Mouse (Mus musculus) heart, postnatal 4 days (tissue): ENCODE data around the gene Tmem110. TPM values are rescaled to one million over a fixed set of nuclear protein-coding genes. Genes with fewer than 3 reads are reported as not detected.

ENCODE experiments used
- DNase-seq: peaks from one replicate; pipeline ENCODE4 v3.0.0; 2021
- total RNA-seq, 2 experiments: library from RNA; stranded (reverse); gene quantifications; 2 replicates each; pipeline ENCODE4 v1.2.3; 2021

The Tmem110 gene
- total RNA-seq, 2 experiments from 2014 or later = 14.4 to 14.7 TPM

GRCm38 (mm10) chr14:30904307-30904706 lies 78.9 kb downstream of the Tmem110 start:
- no peak for DNase-seq

GRCm38 (mm10) chr14:30906001-30906400 lies 80.6 kb downstream of the Tmem110 start:
- DNase-seq = no peak

GRCm38 (mm10) chr14:30907814-30908265 lies 82.5 kb downstream of the Tmem110 start:
- no peak for DNase-seq

GRCm38 (mm10) chr14:30911141-30911540 lies 85.8 kb downstream of the Tmem110 start:
- no peak for DNase-seq

- no peak for DNase-seq
These were observed 87.3 kb downstream of the Tmem110 start for GRCm38 (mm10) chr14:30912641-30913040.

GRCm38 (mm10) chr14:30913404-30913803 lies 88.0 kb downstream of the Tmem110 start:
- peak; percentile 35 for DNase-seq

GRCm38 (mm10) chr14:30916516-30916915 lies 91.1 kb downstream of the Tmem110 start:
- no peak for DNase-seq

GRCm38 (mm10) chr14:30922053-30922670 lies 96.8 kb downstream of the Tmem110 start:
- DNase-seq = no peak

- no peak for DNase-seq
These were observed 98.2 kb downstream of the Tmem110 start, which contains the start of gene Itih3 for GRCm38 (mm10) chr14:30923375-30924105. Gene Itih3 (minus strand): TSS chr14:30923760.

GRCm38 (mm10) chr14:30925492-30925891 lies 100.1 kb downstream of the Tmem110 start:
- no peak for DNase-seq

Other genes starting within 250 kb of the Tmem110 start
- gene Prkcd, start 199.4 kb upstream of the Tmem110 start, total RNA-seq = 10 to 100 TPM; 28.6 to 30.9 TPM
- 10 to 100 TPM in 1 of 2 experiments, 1 to 10 TPM in 1; 9.6 to 10.5 TPM for gene Rft1, start 171.2 kb upstream of the Tmem110 start, total RNA-seq
- 10 to 100 TPM; 20.4 to 20.7 TPM for gene Sfmbt1, start 110.7 kb upstream of the Tmem110 start, total RNA-seq
- 1 to 10 TPM; 6.9 to 7.3 TPM for gene Mustn1, start 53.6 kb downstream of the Tmem110 start, total RNA-seq
- 1 to 10 TPM; 1.6 to 2.5 TPM for gene Itih4, start 60.9 kb downstream of the Tmem110 start, total RNA-seq
- under 1 TPM; 0.55 to 0.74 TPM for gene Itih3, start 98.2 kb downstream of the Tmem110 start, total RNA-seq
- gene Itih1, start 117.7 kb downstream of the Tmem110 start, total RNA-seq = not detected
- gene Nek4, start 125.8 kb downstream of the Tmem110 start, total RNA-seq = 1 to 10 TPM; 3.6 to 4.6 TPM
- 10 to 100 TPM; 31.2 to 32.3 TPM for gene Glt8d1, start 175.8 kb downstream of the Tmem110 start, total RNA-seq
- 100 to 1,000 TPM; 176 to 181 TPM for gene Spcs1, start 176.1 kb downstream of the Tmem110 start, total RNA-seq
- 100 to 1,000 TPM in 1 of 2 experiments, 10 to 100 TPM in 1; 97.2 to 101 TPM for gene Pbrm1, start 193.5 kb downstream of the Tmem110 start, total RNA-seq
- gene Gnl3, start 193.6 kb downstream of the Tmem110 start, total RNA-seq = 10 to 100 TPM; 37.9 to 41.4 TPM